Mouse (Mus musculus): ENCODE data around the gene Gm49322.

Gm49322 gene

GRCm38 (mm10) chr10:80584045-80584488 is 21.8 kb upstream of the Gm49322 start:
- no peak for DNase-seq (ENCODE audit: extremely low spot score)

- DNase-seq (ENCODE audit: extremely low spot score): no peak
Observed at GRCm38 (mm10) chr10:80584642-80585552, 20.9 kb upstream of the Gm49322 start.

GRCm38 (mm10) chr10:80585581-80585980 is 20.2 kb upstream of the Gm49322 start:
- no peak for DNase-seq (ENCODE audit: extremely low spot score)

- no peak for DNase-seq (ENCODE audit: extremely low spot score)
Observed at GRCm38 (mm10) chr10:80586407-80587304, 19.2 kb upstream of the Gm49322 start.

- DNase-seq (ENCODE audit: extremely low spot score): no peak
Observed at GRCm38 (mm10) chr10:80587305-80587657, 18.5 kb upstream of the Gm49322 start.

- no peak for DNase-seq (ENCODE audit: extremely low spot score)
Observed at GRCm38 (mm10) chr10:80589127-80589878, 16.5 kb upstream of the Gm49322 start.

GRCm38 (mm10) chr10:80589879-80590854 is 15.7 kb upstream of the Gm49322 start, which contains the start of gene Abhd17a:
Gene Abhd17a (minus strand): TSS chr10:80590341.
- DNase-seq (ENCODE audit: extremely low spot score): peak; percentile 98

- no peak for DNase-seq (ENCODE audit: extremely low spot score)
Observed at GRCm38 (mm10) chr10:80596318-80596717, 9.5 kb upstream of the Gm49322 start.

- DNase-seq (ENCODE audit: extremely low spot score): peak; percentile 97
Observed at GRCm38 (mm10) chr10:80602698-80603325, 3.0 kb upstream of the Gm49322 start, which contains the start of the genes Scamp4 and Adat3. Gene Scamp4 (plus strand): TSS chr10:80602872. Gene Adat3 (plus strand): TSS chr10:80602880.

- DNase-seq (ENCODE audit: extremely low spot score): no peak
Observed at GRCm38 (mm10) chr10:80603364-80603763, 2.5 kb upstream of the Gm49322 start.

GRCm38 (mm10) chr10:80604001-80604509 is 1.8 kb upstream of the Gm49322 start:
- DNase-seq (ENCODE audit: extremely low spot score): no peak

- no peak for DNase-seq (ENCODE audit: extremely low spot score)
Observed at GRCm38 (mm10) chr10:80604988-80605387, 833 bp upstream of the Gm49322 start.

GRCm38 (mm10) chr10:80606306-80606705 is 485 bp downstream of the Gm49322 start:
- DNase-seq (ENCODE audit: extremely low spot score): no peak

GRCm38 (mm10) chr10:80606737-80607350 is 1.0 kb downstream of the Gm49322 start:
- DNase-seq (ENCODE audit: extremely low spot score): no peak

- DNase-seq (ENCODE audit: extremely low spot score): no peak
Observed at GRCm38 (mm10) chr10:80608435-80608834, 2.6 kb downstream of the Gm49322 start.

- DNase-seq (ENCODE audit: extremely low spot score): no peak
Observed at GRCm38 (mm10) chr10:80609269-80609924, 3.6 kb downstream of the Gm49322 start.

- no peak for DNase-seq (ENCODE audit: extremely low spot score)
Observed at GRCm38 (mm10) chr10:80610116-80610785, 4.4 kb downstream of the Gm49322 start.

GRCm38 (mm10) chr10:80611024-80611423 is 5.2 kb downstream of the Gm49322 start:
- DNase-seq (ENCODE audit: extremely low spot score): peak; percentile 41
